Mouse (Mus musculus) stomach, embryonic 16.5 days (tissue): ENCODE data around the gene Uts2r. TPM values are rescaled to one million over a fixed set of nuclear protein-coding genes. Genes with fewer than 3 reads are reported as not detected.

Experiments
- ATAC-seq: fragments of 200-750 bp; cut with Nextera tagmentation; 2 replicates; pipeline ENCODE4 v1.8.0; 2017; ENCODE audit warnings: moderate number of reproducible peaks, moderate TSS enrichment; ENCODE audit not compliant: insufficient read depth, low FRiP score
- H3K27ac ChIP-seq: fragments of 300-500 bp; sonication (generic); 2 replicates; pipeline ENCODE4 v1.5.1; 2014; ENCODE audit warnings: low read length
- H3K27me3 ChIP-seq: fragments of 300-500 bp; sonication (generic); 2 replicates; pipeline ENCODE4 v1.6.1; 2014; ENCODE audit warnings: low read length, control low read depth, mixed read lengths; ENCODE audit not compliant: control insufficient read depth, insufficient read depth
- H3K36me3 ChIP-seq: fragments of 300-500 bp; sonication (generic); 2 replicates; pipeline ENCODE4 v1.6.1; 2014; ENCODE audit warnings: low read length; ENCODE audit not compliant: control insufficient read depth, insufficient read depth
- H3K4me1 ChIP-seq: fragments of 300-500 bp; sonication (generic); 2 replicates; pipeline ENCODE4 v1.6.1; 2014; ENCODE audit warnings: low read length, control low read depth, mixed read lengths; ENCODE audit not compliant: control insufficient read depth, insufficient read depth
- H3K4me2 ChIP-seq: fragments of 300-500 bp; sonication (generic); 2 replicates; pipeline ENCODE4 v1.6.1; 2014; ENCODE audit warnings: low read depth, low read length, mixed read lengths
- H3K4me3 ChIP-seq: fragments of 300-500 bp; sonication (generic); replicated peaks from 2 replicates; pipeline ENCODE4 v1.5.1; 2014; ENCODE audit warnings: mild to moderate bottlenecking, low read length
- H3K9ac ChIP-seq: fragments of 300-500 bp; sonication (generic); 2 replicates; pipeline ENCODE4 v1.6.1; 2014; ENCODE audit warnings: low read length
- H3K9me3 ChIP-seq: fragments of 300-500 bp; sonication (generic); replicated peaks from 2 replicates; pipeline ENCODE4 v1.6.1; 2016; ENCODE audit warnings: low read length, control low read depth; ENCODE audit not compliant: control insufficient read depth
- WGBS: fragments of 180-500 bp; shearing (Covaris S2); extraction: QIAGEN DNeasy Blood & Tissue Kit; methylation state at CpG from one replicate; pipeline ENCODE4 v1.1.7; 2014; 5-methylcytosine and 5-hydroxymethylcytosine counted together
- polyA plus RNA-seq: library from polyadenylated mRNA; unstranded; fragments of >200 nt; fragmentation: Nextera tagmentation; extraction: Ambion mirVana; gene quantifications from 2 replicates; pipeline ENCODE4 v1.2.1, GENCODE M21; 2015

The Uts2r gene
- polyA plus RNA-seq, 1 experiment from 2014 or later: 0.08 TPM

DNA sequence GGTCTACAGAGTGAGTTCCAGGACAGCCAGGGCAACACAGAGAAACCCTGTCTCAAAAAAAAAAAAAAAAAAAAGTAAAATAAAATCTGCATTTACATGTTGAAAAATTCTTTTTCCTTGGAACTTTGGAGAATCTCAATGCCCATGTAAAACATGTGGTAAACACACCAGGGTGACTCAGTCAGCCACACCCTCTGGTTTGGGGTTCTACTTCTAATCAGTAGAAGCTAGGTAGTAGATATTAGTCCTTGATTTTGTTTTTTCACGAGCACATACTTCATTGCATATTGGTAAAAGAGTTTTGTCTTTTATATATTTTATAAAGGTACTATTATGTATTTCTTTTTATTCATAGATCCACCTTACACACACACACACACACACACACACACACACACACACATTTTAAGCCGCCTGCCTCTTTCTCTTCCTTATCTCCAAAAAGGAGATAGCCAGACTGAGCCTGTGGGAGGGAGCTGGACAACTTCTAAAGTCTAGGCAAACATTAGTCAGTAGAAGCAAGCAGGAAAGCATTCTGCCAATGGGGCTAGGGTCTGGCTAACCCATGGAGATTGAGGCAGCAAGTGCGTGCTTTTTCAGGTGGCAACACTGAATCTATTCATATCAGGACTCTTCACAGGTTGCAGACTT is 34.4 kb upstream of the Uts2r start:
- WGBS: 60% methylated on average over 3 of the region's 3 CpGs

DNA sequence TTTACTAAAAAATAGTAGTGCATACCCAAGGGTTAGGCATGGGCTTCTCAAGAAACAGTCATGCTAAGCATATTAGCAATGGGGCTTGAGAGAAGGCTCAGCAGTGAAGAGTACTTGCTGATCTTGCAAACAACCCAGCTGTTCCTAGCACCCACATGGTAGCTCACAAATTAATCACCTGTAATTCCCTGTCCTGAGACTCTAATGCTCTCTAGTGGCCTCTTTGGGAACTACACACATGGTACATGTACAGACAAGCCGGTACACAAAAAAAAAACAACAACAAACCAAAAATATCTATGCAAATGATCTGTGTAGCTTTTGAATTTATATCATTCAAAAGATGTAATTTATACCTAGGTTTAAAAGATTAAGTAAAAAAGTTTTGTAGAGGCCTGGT is 33.7 kb upstream of the Uts2r start:
- 75% methylated on average over 1 of the region's 1 CpGs for WGBS
- ATAC-seq: no peak
- Histone ChIP-seq H3K4me2 (no peak overlapping the region), H3K4me3 (no peak overlapping the region), H3K9me3 (no peaks in the 10 kb centered on the region), H3K27ac (no peak overlapping the region), H3K36me3 (no peaks in the 10 kb centered on the region), H3K27me3 (no peaks in the 10 kb centered on the region), H3K9ac (no peak overlapping the region), H3K4me1 (no peaks in the 10 kb centered on the region)

More for the DNA sequence above, 34.4 kb upstream of the Uts2r start:
- Histone ChIP-seq H3K9me3 (no peaks in the 10 kb centered on the region), H3K9ac (no peak overlapping the region), H3K27me3 (no peaks in the 10 kb centered on the region), H3K4me3 (no peak overlapping the region), H3K27ac (no peak overlapping the region), H3K4me2 (no peak overlapping the region), H3K4me1 (no peaks in the 10 kb centered on the region), H3K36me3 (no peaks in the 10 kb centered on the region)
- no peak for ATAC-seq

DNA sequence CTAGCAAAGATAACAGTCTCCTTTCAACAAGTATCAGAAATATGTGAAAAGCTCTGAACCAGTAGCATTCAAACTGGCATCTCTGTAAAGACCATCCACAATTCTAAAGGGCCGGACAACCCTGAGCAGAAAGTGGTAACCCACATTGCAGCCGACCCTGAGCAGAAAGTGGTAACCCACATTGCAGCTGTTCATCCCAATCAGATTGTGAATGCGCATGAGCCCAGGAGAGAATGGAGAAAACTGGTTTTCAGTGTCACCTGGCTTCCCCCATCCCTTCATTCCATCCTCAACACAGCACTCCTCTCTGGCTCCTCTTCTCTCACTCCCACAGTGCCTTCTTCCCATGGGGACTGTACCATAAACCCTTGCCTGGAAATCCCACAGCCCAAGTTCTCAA is 32.6 kb upstream of the Uts2r start:
- Histone ChIP-seq H3K36me3 (no peaks in the 10 kb centered on the region), H3K9ac (no peak overlapping the region), H3K9me3 (no peaks in the 10 kb centered on the region), H3K4me1 (no peaks in the 10 kb centered on the region), H3K27me3 (no peaks in the 10 kb centered on the region), H3K27ac (no peak overlapping the region), H3K4me2 (no peak overlapping the region), H3K4me3 (no peak overlapping the region)
- ATAC-seq: no peak
- WGBS: 82% methylated on average over 3 of the region's 3 CpGs

DNA sequence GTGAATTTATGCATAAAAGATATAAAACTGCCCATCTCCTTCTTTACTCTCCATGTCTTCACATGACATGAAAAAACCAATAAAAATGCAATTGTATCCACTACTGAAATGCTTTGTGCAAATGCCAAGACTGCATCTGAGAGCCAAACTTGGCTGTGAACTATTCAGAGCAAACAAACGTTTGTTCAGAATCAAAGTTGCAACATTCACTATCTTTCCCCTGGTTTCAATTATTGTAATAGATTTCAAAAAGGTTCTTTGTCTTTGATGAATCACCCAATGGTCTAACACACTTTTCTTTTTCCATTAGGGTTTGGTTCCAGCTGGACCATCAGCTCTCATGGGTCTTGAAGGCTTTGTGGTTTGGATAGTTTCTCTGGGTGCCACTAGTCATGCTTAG is 30.5 kb upstream of the Uts2r start:
- 58% methylated on average over 1 of the region's 1 CpGs for WGBS
- Histone ChIP-seq H3K4me1 (no peaks in the 10 kb centered on the region), H3K36me3 (no peaks in the 10 kb centered on the region), H3K27ac (no peak overlapping the region), H3K4me3 (no peak overlapping the region), H3K4me2 (no peak overlapping the region), H3K9ac (no peak overlapping the region), H3K27me3 (no peaks in the 10 kb centered on the region), H3K9me3 (no peaks in the 10 kb centered on the region)
- ATAC-seq: no peak

DNA sequence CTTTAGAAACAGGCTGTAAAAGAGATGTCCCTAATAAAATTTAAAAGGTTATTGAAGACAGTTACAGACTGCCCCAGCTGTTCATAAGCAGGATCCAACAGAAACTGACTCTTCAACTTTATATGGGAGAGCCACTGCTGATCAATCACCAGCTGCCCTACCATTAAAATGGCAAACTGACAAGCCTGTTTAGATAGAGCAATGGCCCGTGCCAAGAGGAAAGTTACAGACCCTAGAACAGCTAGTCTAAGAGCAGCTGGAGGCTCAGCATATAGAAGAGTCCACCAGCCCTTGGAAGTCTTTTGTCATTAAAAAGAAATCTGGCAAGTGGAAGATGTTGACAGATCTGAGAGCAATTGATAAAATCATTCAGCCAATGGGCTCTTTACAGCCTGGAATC is 25.5 kb upstream of the Uts2r start:
- no peak overlapping the region for H3K4me2 ChIP-seq
- no peaks in the 10 kb centered on the region for H3K9me3 ChIP-seq
- no peak overlapping the region for H3K9ac ChIP-seq
- no peaks in the 10 kb centered on the region for H3K27me3 ChIP-seq
- H3K4me1 ChIP-seq: no peaks in the 10 kb centered on the region
- 36% methylated on average over 1 of the region's 1 CpGs for WGBS
- H3K4me3 ChIP-seq: no peak overlapping the region
- no peak overlapping the region for H3K27ac ChIP-seq
- no peaks in the 10 kb centered on the region for H3K36me3 ChIP-seq
- ATAC-seq: no peak

DNA sequence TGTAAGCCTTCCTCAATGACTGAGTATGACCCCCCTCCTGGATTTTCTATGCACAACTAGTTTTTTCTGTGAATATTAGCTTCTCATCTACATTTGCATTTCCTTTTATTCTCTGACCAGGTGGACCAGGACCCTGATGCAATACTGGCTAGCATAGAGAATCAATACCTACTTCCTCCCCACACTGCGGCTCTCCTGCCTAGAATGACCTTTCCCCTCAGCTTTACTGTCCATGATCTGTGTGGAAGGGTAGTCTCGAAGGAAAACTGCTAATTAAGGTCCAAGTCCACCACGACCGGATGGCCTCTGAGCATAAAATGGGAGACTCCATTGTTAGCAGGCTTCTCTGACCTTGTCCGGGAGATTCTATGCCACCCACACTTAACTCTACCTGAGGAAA is 22.4 kb upstream of the Uts2r start:
- WGBS: 84% methylated on average over 5 of the region's 5 CpGs
- no peak overlapping the region for H3K27ac ChIP-seq
- H3K4me3 ChIP-seq: no peak overlapping the region
- no peak overlapping the region for H3K4me2 ChIP-seq
- H3K27me3 ChIP-seq: no peaks in the 10 kb centered on the region
- no peaks in the 10 kb centered on the region for H3K9me3 ChIP-seq
- H3K36me3 ChIP-seq: no peaks in the 10 kb centered on the region
- no peak overlapping the region for H3K9ac ChIP-seq
- no peak for ATAC-seq
- no peaks in the 10 kb centered on the region for H3K4me1 ChIP-seq

DNA sequence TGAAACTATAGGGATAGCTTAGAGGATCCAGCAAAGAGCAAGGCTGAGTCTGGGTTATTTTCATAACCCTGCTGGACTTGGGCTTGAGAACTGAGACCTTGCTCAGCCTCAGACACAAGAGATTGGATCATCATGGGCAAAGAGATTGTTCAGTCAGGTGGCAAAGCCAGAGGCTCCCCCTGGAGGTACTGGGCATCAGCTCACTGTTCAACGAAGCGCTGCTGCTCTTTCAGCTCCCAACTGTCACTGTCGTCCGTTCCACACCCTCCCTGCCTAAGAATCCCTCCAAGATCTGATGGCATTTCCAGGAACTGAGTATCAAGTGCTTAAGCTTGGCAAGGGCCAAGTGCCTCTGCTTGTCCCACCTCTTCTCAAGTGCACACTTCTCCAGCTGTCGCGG is 21.3 kb upstream of the Uts2r start:
- peaks cover 4% of the 10 kb centered on the region; the same call in 1 of the 2 replicates for H3K4me1 ChIP-seq
- no peak overlapping the region for H3K27ac ChIP-seq
- H3K9ac ChIP-seq: no peak overlapping the region
- H3K9me3 ChIP-seq: no peaks in the 10 kb centered on the region
- H3K36me3 ChIP-seq: no peaks in the 10 kb centered on the region
- 45% methylated on average over 6 of the region's 6 CpGs for WGBS
- no peak overlapping the region for H3K4me3 ChIP-seq
- no peak overlapping the region for H3K4me2 ChIP-seq
- no peaks in the 10 kb centered on the region for H3K27me3 ChIP-seq
- no peak for ATAC-seq

DNA sequence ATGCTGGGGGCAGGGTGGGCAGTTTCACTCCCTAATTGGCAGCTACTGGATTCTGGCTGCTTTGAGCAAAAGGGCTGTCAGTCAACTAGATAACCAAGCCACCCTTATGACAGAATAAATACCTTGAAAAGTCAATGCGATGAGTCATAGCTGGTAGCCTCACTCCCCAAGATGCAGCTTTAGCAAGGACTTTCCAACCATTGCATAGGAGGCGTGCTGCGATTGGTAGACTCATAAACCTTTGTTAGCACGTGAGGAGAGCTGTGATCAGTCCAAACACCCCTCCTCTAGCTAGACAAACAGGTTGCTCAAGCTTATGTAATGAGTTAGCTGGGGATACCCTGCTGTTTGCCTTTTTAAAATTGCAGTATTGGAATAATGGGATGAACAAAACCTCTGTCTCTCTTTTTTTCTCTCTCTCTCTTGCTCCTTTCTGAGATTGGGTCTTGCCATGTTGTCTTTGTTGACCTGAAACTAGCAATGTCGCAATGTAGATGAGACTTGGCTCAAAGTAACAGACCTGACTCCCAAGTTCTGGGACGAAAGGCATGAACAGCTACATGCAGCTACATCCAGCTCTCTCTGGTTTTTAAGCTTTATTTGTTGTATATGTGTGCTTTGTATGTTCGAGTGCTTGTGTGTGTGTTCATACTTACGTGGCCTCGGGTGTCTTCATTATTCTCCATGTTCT is 16.6 kb upstream of the Uts2r start:
- no peaks in the 10 kb centered on the region for H3K36me3 ChIP-seq
- ATAC-seq: peak; percentile 72; the same call in 1 of the 2 replicates
- H3K9me3 ChIP-seq: no peaks in the 10 kb centered on the region
- no peak overlapping the region for H3K4me3 ChIP-seq
- H3K9ac ChIP-seq: no peak overlapping the region
- no peak overlapping the region for H3K4me2 ChIP-seq
- no peaks in the 10 kb centered on the region for H3K27me3 ChIP-seq
- H3K27ac ChIP-seq: no peak overlapping the region; the same call in 1 of the 2 replicates
- WGBS: 69% methylated on average over 9 of the region's 9 CpGs
- H3K4me1 ChIP-seq: peaks cover 4% of the 10 kb centered on the region; the same call in 1 of the 2 replicates

DNA sequence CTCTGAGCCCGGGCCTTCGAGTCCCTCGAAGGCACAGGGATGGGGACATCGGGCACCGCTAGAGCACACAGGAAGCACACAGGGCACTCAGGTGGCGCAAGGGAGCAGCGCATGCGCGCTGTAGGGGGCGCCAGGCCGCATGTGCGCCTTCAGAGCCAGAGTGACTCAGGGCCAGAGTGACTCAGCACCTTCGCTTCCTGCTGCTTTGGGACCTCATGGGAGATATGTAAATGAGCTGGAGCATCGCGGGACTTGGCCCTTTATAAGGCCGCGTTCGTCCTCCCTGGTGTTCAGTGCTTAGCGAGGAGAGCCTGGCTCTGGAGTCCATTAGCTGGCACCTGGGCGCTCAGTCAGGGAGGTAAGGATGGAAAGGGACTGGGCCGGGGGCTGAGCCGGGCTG is 14.2 kb upstream of the Uts2r start, which contains the start of gene Tex19.1:
TSS of gene Tex19.1 (plus strand) at position 279 of the 400 bp plus-strand sequence.
- Histone ChIP-seq H3K9ac (no peak within 1 kb of the TSS), H3K9me3 (no peaks in the 10 kb centered on the region), H3K4me1 (peaks cover 4% of the 10 kb centered on the region; the same call in 1 of the 2 replicates), H3K4me2 (no peak within 1 kb of the TSS), H3K36me3 (no peaks in the 10 kb centered on the region), H3K27ac (no peak within 1 kb of the TSS), H3K4me3 (no peak within 1 kb of the TSS), H3K27me3 (no peaks in the 10 kb centered on the region)
- WGBS: 90% methylated on average over 22 of the region's 22 CpGs
- ATAC-seq: no peak
